Mouse (Mus musculus) spleen, adult 2 months (tissue): ENCODE measurements around the gene Tinf2. TPM values are rescaled to one million over a fixed set of nuclear protein-coding genes. Genes with fewer than 3 reads are reported as not detected.
A peak's percentile ranks its signal among the peaks of the same experiment; 100 is the strongest.

Experiments
- DNase-seq, 2 experiments: peaks; one replicate each; pipeline versions ENCODE4 v3.0.0 to v3.0.0-alpha.2; 2012 to 2021; ENCODE audit warnings: low spot score in 2 of 2, low read depth in 1 of 2
- H3K27ac ChIP-seq: fragments of 200-500 bp; 2 replicates; pipeline ENCODE4 v1.5.1; 2012; ENCODE audit warnings: low read length, inconsistent platforms; ENCODE audit not compliant: insufficient read depth
- H3K27me3 ChIP-seq: fragments of 200-500 bp; 2 replicates; pipeline ENCODE4 v1.6.1; 2012; ENCODE audit warnings: mild to moderate bottlenecking, moderate library complexity, low read length, inconsistent platforms; ENCODE audit not compliant: control insufficient read depth, insufficient read depth
- H3K36me3 ChIP-seq: fragments of 200-500 bp; 2 replicates; pipeline ENCODE4 v1.6.1; 2012; ENCODE audit warnings: mild to moderate bottlenecking, low read length, inconsistent platforms; ENCODE audit not compliant: control insufficient read depth, insufficient read depth
- H3K4me1 ChIP-seq: fragments of 200-500 bp; 2 replicates; pipeline ENCODE4 v1.6.1; 2011; ENCODE audit warnings: inconsistent platforms; ENCODE audit not compliant: control insufficient read depth, insufficient read depth, insufficient read length
- H3K4me3 ChIP-seq: fragments of 200-500 bp; 2 replicates; pipeline ENCODE4 v1.5.1; 2011; ENCODE audit warnings: mild to moderate bottlenecking, inconsistent platforms; ENCODE audit not compliant: insufficient read depth, insufficient read length; ENCODE audit errors: extremely low read depth
- CTCF ChIP-seq: fragments of 200-500 bp; IDR thresholded peaks from 2 replicates; pipeline ENCODE4 v1.5.1; 2011; ENCODE audit warnings: mild to moderate bottlenecking, inconsistent platforms; ENCODE audit not compliant: insufficient read depth, insufficient read length, insufficient replicate concordance; ENCODE audit errors: extremely low read depth
- POLR2A ChIP-seq: fragments of 200-500 bp; IDR thresholded peaks from 2 replicates; pipeline ENCODE4 v1.6.1; 2011; ENCODE audit warnings: low read depth, low read length, inconsistent platforms
- WGBS: fragments of 180-500 bp; shearing (Covaris S2); methylation state at CpG from one replicate; pipeline ENCODE4 v1.1.7; 2018; 5-methylcytosine and 5-hydroxymethylcytosine counted together
- polyA plus RNA-seq: library from polyadenylated mRNA; depleted of rRNA; stranded (reverse); fragments of >200 nt; gene quantifications from 2 replicates; pipeline ENCODE4 v1.2.3, GENCODE M21; 2012

The Tinf2 gene
- polyA plus RNA-seq, 1 experiment = 19.0 TPM

DNA sequence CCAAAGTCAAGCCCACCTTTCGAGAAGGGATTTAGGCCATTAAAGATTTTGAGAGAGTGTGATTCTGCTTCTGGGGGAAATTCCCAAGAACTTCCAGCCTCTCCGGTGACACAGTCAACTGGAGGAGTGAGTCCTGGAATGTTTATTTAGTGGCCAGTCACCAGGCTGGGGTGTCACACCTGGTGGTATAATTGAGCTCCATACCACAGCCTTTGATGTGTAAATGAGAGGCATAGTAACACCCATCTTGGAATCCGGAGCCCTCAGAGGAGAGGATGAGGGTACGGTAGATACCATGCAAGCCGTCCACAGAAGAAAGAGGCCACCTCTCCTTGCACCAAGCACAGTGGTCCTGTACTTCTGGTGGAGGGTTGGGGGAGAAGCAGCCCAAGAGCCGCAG, 21.1 kb upstream of the Tinf2 start:
- DNase-seq = no peak

DNA sequence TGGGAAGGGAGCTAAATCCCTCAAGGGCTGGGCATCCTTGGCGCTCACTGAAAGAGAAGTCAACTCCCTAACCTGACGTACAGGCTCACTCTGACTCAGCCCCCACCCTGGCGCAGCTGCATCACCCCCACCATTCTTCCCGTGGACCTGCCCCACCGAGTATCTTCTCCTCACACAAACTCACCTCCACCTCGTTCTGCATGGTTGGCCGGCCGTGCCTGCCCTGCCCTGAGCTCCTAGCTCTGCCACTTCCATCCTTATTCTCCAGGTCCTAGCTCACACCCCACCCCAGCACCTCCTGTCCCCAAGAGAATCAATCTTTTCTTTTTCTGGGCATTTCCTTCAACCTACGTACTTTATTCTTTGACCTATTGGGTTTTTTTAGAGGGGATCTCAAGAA, 19.5 kb upstream of the Tinf2 start:
- Histone ChIP-seq H3K27me3 (no peaks in the 10 kb centered on the region), H3K4me3 (no peak overlapping the region), H3K36me3 (no peaks in the 10 kb centered on the region), H3K4me1 (no peaks in the 10 kb centered on the region), H3K27ac (no peak overlapping the region)
- WGBS = 80% methylated on average over 9 of the region's 9 CpGs
- TF ChIP-seq POLR2A (no peak), CTCF (no peak)
- DNase-seq = no peak

More for the DNA sequence above, 21.1 kb upstream of the Tinf2 start:
- Histone ChIP-seq H3K27me3 (no peaks in the 10 kb centered on the region), H3K36me3 (no peaks in the 10 kb centered on the region), H3K4me3 (no peak overlapping the region), H3K27ac (no peak overlapping the region), H3K4me1 (no peaks in the 10 kb centered on the region)
- 90% methylated on average over 6 of the region's 6 CpGs for WGBS
- TF ChIP-seq POLR2A (no peak), CTCF (no peak)

DNA sequence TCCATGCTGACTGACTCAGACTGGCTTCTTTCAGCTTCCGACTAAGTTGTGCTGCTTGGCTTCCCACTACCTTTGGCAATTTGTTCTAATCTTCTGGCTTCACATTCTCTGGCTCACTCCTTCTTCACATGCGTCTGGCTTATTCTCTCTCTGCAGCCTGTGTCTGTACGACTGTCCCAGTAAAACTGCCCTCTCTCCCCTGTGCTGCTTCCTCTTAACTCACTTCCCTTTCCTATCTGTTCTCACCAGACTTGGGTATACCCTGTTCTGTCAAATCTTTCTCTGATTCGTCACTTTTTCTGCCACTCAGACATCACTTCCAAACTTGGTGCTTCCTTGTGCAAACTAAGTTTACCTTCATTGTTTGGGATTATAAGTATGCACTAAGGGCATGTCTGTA, 15.6 kb upstream of the Tinf2 start:
- 56% methylated on average over 4 of the region's 4 CpGs for WGBS

DNA sequence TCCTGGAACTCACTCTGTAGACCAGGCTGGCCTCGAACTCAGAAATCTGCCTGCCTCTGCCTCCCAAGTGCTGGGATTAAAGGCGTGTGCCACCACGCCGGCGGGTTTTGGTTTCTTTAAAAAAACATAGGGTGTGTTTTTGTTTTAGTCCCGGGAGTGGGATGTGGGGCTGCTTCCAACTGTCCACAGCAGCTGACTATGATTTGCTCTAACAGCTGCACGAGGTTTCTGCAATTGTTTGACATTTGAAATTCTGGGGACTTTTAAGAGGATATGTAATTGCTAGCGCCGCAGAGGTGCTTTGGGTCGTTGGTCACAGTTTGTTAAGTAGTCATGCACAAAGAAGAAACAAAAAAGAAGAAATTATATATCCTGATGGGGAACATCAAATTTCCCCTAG, 7.8 kb upstream of the Tinf2 start:
- H3K4me3 ChIP-seq = no peak overlapping the region
- 75% methylated on average over 10 of the region's 10 CpGs for WGBS
- no peak for DNase-seq
- TF ChIP-seq CTCF (no peak), POLR2A (no peak)
- no peaks in the 10 kb centered on the region for H3K36me3 ChIP-seq
- H3K27ac ChIP-seq = no peak overlapping the region
- H3K27me3 ChIP-seq = no peaks in the 10 kb centered on the region
- no peaks in the 10 kb centered on the region for H3K4me1 ChIP-seq

More for the DNA sequence above, 15.6 kb upstream of the Tinf2 start:
- Histone ChIP-seq H3K4me1 (no peaks in the 10 kb centered on the region), H3K27me3 (no peaks in the 10 kb centered on the region), H3K4me3 (no peak overlapping the region), H3K27ac (no peak overlapping the region), H3K36me3 (no peaks in the 10 kb centered on the region)
- DNase-seq = no peak
- TF ChIP-seq CTCF (no peak), POLR2A (no peak)

DNA sequence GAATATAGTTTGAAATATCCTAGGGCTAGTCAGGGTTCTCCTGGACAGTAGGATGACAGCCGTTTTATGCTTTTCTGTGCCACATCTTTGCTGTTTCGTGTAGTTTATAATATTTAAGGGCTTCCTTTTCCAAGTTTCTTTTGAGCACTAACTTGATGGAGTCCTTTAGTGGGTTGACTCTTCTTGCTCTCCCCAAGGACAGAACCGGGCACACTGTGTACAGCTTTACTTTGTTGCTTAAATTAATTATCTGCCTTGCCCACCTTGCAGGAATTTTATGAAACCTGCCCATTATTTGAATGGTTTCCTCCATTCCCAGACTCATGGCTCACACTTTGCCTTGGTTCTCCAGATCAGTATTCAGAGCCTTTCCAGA, 486 bp upstream of the Tinf2 start:
- 8% methylated on average over 3 of the region's 3 CpGs for WGBS
- H3K27ac ChIP-seq = no peak overlapping the region
- H3K36me3 ChIP-seq = peaks cover 18% of the 10 kb centered on the region
- peaks cover 3% of the 10 kb centered on the region; the same call in 1 of the 2 replicates for H3K4me1 ChIP-seq
- TF ChIP-seq CTCF (no peak), POLR2A (no peak)
- H3K27me3 ChIP-seq = no peaks in the 10 kb centered on the region
- peak overlapping the region; percentile 74 for H3K4me3 ChIP-seq
- DNase-seq = no peak

DNA sequence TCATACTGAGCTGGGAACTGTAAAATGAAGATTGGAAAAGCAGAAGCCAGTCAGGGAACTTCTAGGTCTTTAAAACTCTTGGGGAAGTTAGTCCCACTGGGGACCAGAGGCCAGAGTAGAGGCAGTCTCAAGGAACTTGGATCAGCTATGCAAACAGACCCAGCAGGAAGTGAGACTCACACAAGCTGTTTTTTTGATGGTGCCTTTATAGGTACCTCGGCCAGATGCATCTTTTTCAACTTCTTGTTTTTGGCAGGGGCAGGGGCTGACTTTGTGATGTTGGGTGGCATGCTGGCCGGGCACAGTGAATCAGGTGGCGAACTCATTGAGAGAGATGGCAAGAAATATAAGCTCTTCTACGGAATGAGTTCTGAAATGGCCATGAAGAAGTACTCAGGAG, 4.0 kb downstream of the Tinf2 start:
- 65% methylated on average over 4 of the region's 4 CpGs for WGBS
- no peaks in the 10 kb centered on the region for H3K27me3 ChIP-seq
- no peak for DNase-seq
- peaks cover 5% of the 10 kb centered on the region; the same call in 1 of the 2 replicates for H3K4me1 ChIP-seq
- no peak overlapping the region for H3K4me3 ChIP-seq
- TF ChIP-seq CTCF = no peak
- TF ChIP-seq POLR2A = no peak
- H3K36me3 ChIP-seq = peaks cover 21% of the 10 kb centered on the region
- H3K27ac ChIP-seq = no peak overlapping the region; the same call in 1 of the 2 replicates

DNA sequence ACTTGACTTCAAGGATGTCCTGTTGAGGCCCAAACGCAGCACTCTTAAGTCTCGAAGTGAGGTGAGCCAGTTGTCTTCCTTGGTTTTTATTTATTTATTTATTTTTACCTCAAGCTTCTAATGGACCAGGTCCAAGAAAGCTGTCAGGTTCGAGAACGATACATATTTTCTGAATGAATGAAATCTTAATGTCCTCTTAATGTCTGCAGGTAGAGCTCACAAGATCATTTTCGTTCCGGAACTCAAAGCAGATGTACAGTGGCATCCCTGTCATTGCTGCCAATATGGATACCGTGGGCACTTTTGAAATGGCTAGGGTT, 8.9 kb downstream of the Tinf2 start:
- peak overlapping the region; percentile 64; the same call in 1 of the 2 replicates for H3K27ac ChIP-seq

More for the DNA sequence above, 8.9 kb downstream of the Tinf2 start:
- Histone ChIP-seq H3K4me3 (peak overlapping the region; percentile 44; the same call in 1 of the 2 replicates), H3K4me1 (peaks cover 7% of the 10 kb centered on the region; the same call in 1 of the 2 replicates), H3K27me3 (no peaks in the 10 kb centered on the region), H3K36me3 (peaks cover 4% of the 10 kb centered on the region)
- no peak for DNase-seq
- WGBS = 58% methylated on average over 7 of the region's 7 CpGs
- TF ChIP-seq CTCF (no peak), POLR2A (no peak)
